In genomic region chr7:117566115-117566514, GRCm38 (mm10) we compare ENCODE assay signal across 10 mouse cellular contexts.
DNase-seq lines count a peak whose midpoint lies in the region; ATAC-seq and TF ChIP-seq lines count a peak whose summit lies in the region.
"Had no signal": no experiment of that assay in that cellular context is flagged by ENCODE, and none has a peak within 500 bp of the region (broad histone marks: within the 10 kb centered on the region; RNA-seq: fewer than 3 reads in every experiment).

No protein-coding gene starts in this region.

- no peaks in the 10 kb centered on the region for H3K36me3 ChIP-seq in forebrain, postnatal 0 days (ENCODE audit: insufficient read depth)
- H3K36me3 ChIP-seq in embryonic facial prominence, embryonic 10.5 days (replicated peaks): no peaks in the 10 kb centered on the region
- H3K36me3 ChIP-seq: hindbrain, embryonic 12.5 days; lung, embryonic 15.5 days had no signal

- ATAC-seq in forebrain, postnatal 0 days: peak; percentile 48; the same call in 1 of the 2 replicates

- 64% methylated on average over 2 of the region's 2 CpGs for WGBS in forebrain, postnatal 0 days
- 78% methylated on average over 2 of the region's 2 CpGs for WGBS in embryonic facial prominence, embryonic 10.5 days

- no peak overlapping the region for H3K27ac ChIP-seq in layer of hippocampus, adult 2 months
- H3K27ac ChIP-seq in forebrain, postnatal 0 days (ENCODE audit: low read depth, low read length): no peak overlapping the region
- no peak overlapping the region for H3K27ac ChIP-seq in embryonic facial prominence, embryonic 10.5 days (replicated peaks)
- H3K27ac ChIP-seq: hindbrain, embryonic 12.5 days; lung, embryonic 15.5 days had no signal

- no peak for DNase-seq in layer of hippocampus, adult 2 months (ENCODE audit: low spot score in 2 of 2)
- no peak for DNase-seq in layer of hippocampus, postnatal 36 days
- DNase-seq in 416B (ENCODE audit: low read depth): peak; percentile 29
- peak; percentile 59 for DNase-seq in CD4-positive helper T cell, adult 2 months (ENCODE audit: low read depth, low spot score)
- DNase-seq in forebrain, postnatal 0 days: no peak
- DNase-seq in adrenal gland, postnatal 14 days: no peak
- DNase-seq in embryonic facial prominence, embryonic 10.5 days (ENCODE audit: low spot score): no peak
- DNase-seq in testis, postnatal 14 days (ENCODE audit: low spot score): no peak

- no peak overlapping the region for H3K9ac ChIP-seq in forebrain, postnatal 0 days
- H3K9ac ChIP-seq: hindbrain, embryonic 12.5 days; lung, embryonic 15.5 days had no signal

- no peak overlapping the region for H3K4me2 ChIP-seq in forebrain, postnatal 0 days (ENCODE audit: low read depth)
- H3K4me2 ChIP-seq: hindbrain, embryonic 12.5 days; lung, embryonic 15.5 days had no signal

- no peak overlapping the region for H3K4me3 ChIP-seq in layer of hippocampus, adult 2 months
- H3K4me3 ChIP-seq in forebrain, postnatal 0 days (ENCODE audit: low read depth, low read length): no peak overlapping the region
- H3K4me3 ChIP-seq in embryonic facial prominence, embryonic 10.5 days: no peak overlapping the region
- H3K4me3 ChIP-seq: hindbrain, embryonic 12.5 days; lung, embryonic 15.5 days had no signal

- no peaks in the 10 kb centered on the region for H3K27me3 ChIP-seq in forebrain, postnatal 0 days (ENCODE audit: insufficient read depth, low read length)
- H3K27me3 ChIP-seq in embryonic facial prominence, embryonic 10.5 days (replicated peaks; ENCODE audit: low read depth, poor library complexity, severe bottlenecking): no peaks in the 10 kb centered on the region
- H3K27me3 ChIP-seq: lung, embryonic 15.5 days had no signal

- no peaks in the 10 kb centered on the region for H3K9me3 ChIP-seq in forebrain, postnatal 0 days (ENCODE audit: low read length)
- H3K9me3 ChIP-seq in embryonic facial prominence, embryonic 10.5 days: no peaks in the 10 kb centered on the region
- H3K9me3 ChIP-seq: hindbrain, embryonic 12.5 days; lung, embryonic 15.5 days had no signal

- peak; percentile 70 for TF ChIP-seq CTCF in layer of hippocampus, adult 2 months (conservative IDR thresholded peaks at IDR 0.05)
- TF ChIP-seq CTCF in forebrain, postnatal 0 days (IDR thresholded peaks at IDR 0.05; ENCODE audit: low read depth): peak; percentile 55

- H3K4me1 ChIP-seq in forebrain, postnatal 0 days (ENCODE audit: insufficient read depth): no peaks in the 10 kb centered on the region
- peaks cover 8% of the 10 kb centered on the region for H3K4me1 ChIP-seq in embryonic facial prominence, embryonic 10.5 days
- H3K4me1 ChIP-seq: hindbrain, embryonic 12.5 days; lung, embryonic 15.5 days had no signal

Comparison
In these comparisons a context has a peak if more than half of its experiments do, and no peak if none do; other contexts are left out.
1. DNase-seq: peak in 416B (single experiment) and CD4-positive helper T cell, adult 2 months (single experiment); none in layer of hippocampus, adult 2 months (0 of 2), layer of hippocampus, postnatal 36 days (0 of 2), forebrain, postnatal 0 days (single experiment), adrenal gland, postnatal 14 days (single experiment), embryonic facial prominence, embryonic 10.5 days (single experiment) and testis, postnatal 14 days (single experiment).